Mouse (Mus musculus) lung, postnatal 14 days (tissue): ENCODE measurements around the gene Trim2.

Experiments used
- DNase-seq: peaks from one replicate; pipeline ENCODE4 v3.0.0; 2021

Gene Trim2

DNA sequence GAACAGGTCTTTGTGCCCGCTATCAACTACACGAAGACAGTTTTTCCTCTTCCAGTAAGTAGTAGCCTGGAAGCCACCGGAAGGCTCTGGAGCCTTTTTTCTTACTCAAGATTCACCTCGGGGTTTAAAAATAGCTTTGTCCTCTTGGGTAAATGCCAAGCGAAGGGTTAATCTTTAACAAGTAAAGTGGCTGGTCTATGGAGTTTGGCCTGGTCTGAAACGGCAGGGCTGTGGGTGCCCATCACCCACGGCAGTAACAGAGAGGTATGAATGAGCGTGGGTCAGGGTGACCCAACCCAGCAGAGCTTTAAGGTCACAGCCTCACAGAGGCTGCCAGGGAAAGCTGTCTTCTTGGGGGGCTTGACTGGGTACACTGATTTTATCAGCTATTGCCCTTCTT is 23.2 kb downstream of the Trim2 start:
- no peak for DNase-seq

- DNase-seq, result peak; percentile 18
These were observed 24.7 kb downstream of the Trim2 start for GRCm38 (mm10) chr3:84281936-84282371.

- DNase-seq, result no peak
These were observed 27.9 kb downstream of the Trim2 start for GRCm38 (mm10) chr3:84278809-84279208.

DNA sequence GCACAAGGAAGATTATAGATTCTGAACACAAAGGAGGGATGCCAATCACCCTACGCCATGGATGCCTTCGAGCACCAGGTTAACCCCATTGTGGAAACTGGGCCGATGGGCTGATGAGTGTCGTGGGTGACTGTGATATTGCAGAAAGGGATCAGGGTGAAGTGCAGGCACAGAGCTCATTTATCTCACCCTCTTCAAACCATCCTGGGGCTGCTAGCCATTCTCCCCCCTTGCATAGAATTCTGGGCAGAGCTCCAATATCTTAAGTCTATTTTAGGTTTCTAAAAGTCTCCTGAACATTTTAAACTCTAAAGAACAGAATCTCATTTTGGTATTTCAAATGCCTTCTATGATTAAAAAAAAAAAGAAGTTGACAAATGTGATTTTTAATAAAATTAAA is 31.6 kb downstream of the Trim2 start:
- no peak for DNase-seq

- DNase-seq, result no peak
These were observed 34.2 kb downstream of the Trim2 start for GRCm38 (mm10) chr3:84272293-84273015.

DNA sequence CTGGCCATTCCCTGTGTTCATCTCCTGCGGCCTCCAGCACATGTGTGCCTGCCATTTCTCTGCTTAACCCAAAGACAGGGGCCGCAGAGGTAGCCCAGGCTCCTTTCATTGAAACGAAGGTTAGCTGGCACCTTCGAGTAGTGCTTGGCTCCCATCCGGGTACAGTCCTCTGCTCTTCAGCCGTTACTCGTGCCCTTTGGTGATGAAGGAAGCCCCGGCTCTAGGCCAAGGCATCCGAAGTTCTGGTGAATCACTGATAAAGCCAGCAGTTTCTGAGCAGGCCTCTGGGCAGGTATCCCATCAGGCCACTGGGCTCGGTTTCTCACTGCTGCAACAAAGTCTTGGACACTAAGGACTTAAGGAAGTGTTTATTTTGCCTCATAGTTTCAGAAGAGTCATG is 34.9 kb downstream of the Trim2 start:
- no peak for DNase-seq

DNA sequence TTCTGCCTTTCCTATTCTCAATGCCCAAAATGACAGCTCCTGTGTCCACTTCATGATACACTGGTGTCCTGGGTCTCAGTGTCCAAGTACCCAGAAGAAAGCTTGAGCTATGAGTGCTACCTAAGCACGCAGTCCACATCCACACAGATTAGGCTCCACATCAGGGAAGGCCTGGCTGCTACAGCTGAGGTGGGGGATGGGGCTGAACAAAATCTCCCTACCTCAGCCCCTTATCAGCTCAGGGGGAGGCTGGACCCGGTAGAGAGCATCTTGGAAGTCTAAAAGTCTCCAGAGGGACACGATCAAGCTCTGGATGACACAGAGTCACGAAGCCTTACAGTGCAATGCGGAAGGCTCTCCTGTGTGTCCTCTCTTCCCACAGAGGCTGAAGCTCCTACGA is 35.6 kb downstream of the Trim2 start:
- no peak for DNase-seq

DNA sequence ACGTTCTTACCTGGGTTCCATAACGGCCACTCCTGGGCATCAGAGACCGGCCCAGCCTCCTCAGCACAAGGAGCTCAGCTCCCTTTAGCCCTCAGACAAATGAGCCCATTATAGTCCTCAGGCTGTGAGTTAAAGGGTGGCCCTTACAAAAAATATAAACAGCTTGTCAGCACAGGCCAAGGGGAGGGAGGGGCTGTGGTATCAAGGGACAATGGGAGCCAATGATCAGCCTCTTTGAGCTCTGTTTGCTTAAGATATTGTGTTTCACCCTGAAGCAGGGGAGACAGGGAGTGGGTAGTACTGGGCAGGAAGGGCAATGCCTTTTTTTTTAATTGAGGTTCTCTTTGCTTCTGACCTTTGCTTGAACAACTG is 36.1 kb downstream of the Trim2 start:
- peak; percentile 15 for DNase-seq

GRCm38 (mm10) chr3:84269987-84270623 is 36.6 kb downstream of the Trim2 start:
- DNase-seq, result no peak

DNA sequence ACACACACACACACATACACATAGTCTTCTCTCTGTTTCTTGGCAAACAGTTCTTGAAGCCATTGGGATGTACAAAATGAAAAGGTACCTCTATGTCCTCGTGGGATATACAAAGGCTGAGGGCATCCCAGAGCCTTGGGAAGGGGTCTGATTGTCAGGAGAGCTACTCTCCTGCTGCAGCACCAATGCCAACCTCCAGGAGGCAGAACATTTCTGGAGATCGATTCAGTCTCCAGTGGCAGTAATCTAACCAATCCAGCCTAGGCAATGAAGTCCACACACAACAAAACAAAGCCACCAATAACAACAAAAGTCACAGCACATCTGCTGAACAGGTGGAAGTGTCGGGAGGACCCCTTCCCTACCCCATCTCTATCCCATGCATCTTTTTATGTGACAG is 38.2 kb downstream of the Trim2 start:
- peak; percentile 16 for DNase-seq

DNA sequence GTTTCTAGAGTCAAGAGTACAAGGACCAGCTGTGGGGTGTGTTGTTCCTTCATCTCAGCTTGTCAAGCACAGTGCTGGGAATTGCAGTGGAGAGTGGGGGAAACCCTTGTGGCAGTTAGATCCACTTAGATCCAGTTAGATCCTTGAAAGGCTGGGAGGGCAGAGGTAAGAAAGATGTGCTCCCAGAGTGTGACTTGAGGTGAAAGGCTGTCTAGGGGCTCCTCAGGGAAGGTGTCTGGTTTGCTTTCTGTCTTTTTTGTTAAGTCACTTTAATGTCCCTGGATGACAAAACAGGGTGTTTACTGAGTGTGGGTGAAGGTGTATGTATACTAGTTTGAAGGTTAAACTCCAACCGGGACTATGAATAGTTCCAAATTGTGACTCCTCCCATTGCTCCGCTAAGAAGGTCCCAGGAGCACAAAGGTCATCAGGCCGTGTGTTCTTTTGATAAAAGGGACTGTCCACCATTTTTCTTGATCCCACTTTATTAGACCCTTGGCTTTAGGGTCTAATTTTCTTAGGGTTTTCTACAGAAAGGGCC is 40.2 kb downstream of the Trim2 start:
- DNase-seq, result no peak

GRCm38 (mm10) chr3:84265084-84265483 is 41.6 kb downstream of the Trim2 start:
- DNase-seq, result no peak

GRCm38 (mm10) chr3:84264395-84264794 is 42.3 kb downstream of the Trim2 start:
- no peak for DNase-seq

GRCm38 (mm10) chr3:84262804-84263203 is 43.9 kb downstream of the Trim2 start:
- no peak for DNase-seq

DNA sequence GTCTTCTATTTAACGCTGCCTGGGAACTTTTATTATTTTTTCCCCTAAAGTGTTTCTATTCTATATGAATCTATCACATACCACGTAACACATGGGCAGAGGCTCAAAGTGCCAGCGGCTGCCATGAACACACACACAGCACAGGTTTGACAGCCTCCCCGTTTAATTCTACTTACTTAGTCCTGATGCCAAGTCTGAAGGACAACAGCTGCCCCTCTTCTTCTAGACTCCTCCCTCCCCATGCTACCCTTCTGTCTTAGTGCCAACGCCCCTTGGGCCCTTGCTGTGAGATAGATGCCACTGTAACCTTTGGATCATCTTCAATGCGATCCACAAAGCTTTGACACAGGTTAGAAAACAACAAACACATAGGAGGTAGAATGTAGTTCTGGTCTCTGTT is 44.8 kb downstream of the Trim2 start:
- DNase-seq, result no peak

DNA sequence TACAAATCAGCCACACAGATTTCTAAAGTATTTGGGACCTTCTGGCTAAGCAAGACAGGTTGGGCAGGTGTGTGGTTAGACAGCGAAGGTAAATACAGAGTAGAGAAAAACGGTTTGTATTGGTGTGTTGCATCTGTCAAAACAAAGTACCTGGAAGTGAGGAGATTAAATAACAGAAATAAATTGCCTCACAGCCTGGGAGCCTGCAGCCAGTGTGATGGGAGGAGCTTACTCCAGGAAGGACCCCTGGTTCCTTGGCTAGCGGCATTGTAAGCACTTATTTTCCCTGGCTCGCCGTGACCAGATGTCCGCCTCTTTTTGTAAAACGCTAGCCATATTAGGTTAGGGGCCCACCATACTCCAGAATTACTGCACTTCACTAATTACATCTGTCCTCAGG is 45.8 kb downstream of the Trim2 start:
- DNase-seq, result no peak

- no peak for DNase-seq
These were observed 46.6 kb downstream of the Trim2 start for GRCm38 (mm10) chr3:84260024-84260535.

DNA sequence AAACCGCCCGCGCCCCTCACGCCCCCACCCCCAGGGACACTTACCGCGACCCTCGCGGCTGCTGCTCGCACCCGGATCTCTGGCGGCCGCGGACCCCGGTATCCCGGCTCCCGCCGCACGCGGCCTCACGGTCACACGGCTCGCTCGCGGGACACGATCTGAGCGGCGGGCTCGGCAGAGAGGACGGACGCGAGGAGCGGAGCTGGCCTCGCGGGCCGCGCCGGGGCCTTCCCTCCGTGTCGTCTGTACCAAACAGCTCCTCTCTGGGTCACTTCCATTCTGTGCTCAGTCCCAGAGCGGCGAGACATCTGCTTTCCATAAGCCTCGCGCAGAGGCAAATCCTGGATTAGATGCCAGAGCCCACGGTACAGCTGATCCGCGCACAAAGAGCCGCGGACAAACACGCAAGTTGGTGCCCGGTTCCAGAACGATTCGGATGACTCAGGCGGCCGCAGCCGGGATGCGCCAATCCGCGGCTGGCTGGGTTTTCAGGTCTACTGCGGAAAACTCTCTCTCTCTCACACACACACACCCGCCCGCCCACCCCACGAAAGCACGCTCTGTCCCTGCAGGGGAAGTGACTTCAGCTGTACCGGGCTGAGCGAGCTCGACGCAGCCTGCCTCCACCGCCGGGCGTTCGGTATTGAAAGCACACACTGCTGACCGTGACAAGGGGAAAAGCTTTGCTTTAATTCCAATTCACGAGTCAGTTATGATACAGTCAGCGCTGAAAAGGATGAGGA is 47.2 kb downstream of the Trim2 start:
- DNase-seq, result peak; percentile 66

DNA sequence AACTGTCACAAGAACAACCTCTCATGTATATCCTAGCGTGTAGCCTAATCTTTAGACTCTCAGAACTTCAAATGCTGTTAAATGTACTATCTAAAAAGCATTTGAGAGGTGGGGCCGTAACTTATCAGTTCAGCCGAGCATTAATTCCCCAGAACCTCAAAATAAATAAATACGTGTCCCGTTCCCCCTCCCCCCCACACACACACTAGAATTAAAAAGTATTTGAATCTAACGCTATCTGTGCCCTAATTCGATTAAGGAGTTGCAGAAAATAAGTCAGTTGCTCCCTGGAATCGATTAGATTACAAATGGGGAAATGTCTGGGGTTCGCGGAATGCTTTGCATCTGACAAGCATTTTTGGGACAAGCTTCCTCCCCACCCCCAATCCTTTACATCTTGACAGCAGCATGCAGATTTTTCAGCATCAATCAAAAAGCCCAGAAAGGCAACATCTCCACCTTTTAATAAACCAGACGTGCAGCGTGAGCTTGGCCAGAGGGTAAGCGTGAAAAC is 48.1 kb downstream of the Trim2 start:
- DNase-seq, result no peak

DNA sequence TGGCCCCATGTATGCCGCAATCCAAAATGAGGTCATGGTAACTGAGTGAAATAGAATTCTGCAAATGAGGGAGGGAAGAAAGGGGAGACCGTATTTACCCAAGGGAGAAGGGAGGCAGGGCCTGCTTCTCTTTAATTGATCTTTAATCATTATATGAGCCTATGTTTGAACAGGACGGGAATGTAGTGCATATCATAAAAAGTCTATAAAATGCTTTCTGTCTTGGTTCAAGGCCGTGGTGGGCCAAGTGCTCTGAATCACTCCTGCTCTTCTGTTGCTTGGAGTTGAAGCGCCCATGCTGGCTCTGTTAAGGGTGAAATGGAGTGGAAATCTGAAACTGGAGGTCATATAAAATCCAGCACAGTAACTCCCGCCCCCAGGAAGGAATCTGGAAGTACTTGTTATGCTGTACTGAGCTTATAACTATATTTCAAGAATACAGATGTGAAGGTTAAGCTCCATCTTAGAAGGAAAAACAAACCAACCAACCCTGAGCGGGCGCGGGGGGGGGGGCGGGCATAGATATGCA is 48.6 kb downstream of the Trim2 start:
- DNase-seq, result no peak

DNA sequence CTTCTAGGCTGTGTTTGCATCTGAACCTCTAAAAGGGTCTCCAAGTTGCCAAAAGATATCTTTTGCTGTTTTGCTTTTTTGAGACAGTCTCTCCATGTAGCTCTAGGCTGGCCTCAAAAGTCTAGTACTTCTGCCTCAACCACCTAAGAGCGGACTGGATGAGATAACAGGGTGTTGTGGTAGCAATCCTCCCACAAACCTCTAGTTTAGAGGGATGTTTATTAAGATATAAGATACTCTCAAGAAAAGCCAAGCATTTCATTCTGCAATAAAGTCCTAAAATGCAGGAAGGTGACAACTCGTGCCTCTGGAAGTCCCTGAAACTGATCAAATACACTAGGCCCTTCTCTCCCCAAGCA is 52.2 kb downstream of the Trim2 start:
- DNase-seq, result no peak

GRCm38 (mm10) chr3:84253655-84254519 is 52.8 kb downstream of the Trim2 start:
- DNase-seq, result no peak
